Mouse (Mus musculus): Measurements from ENCODE around the gene Pcp4. TPM values are rescaled to one million over a fixed set of nuclear protein-coding genes. Genes with fewer than 3 reads are reported as not detected.

Gene Pcp4
- total and polyA plus RNA-seq, 3 experiments = 2.4 to 3.3 TPM; not detected in 1

Other genes with a start within 250 kb of the Pcp4 start
- gene B3galt5, start 231.8 kb upstream of the Pcp4 start, total RNA-seq (2012; rRNA removed) = 0.04 and 0.13 TPM in 2 replicates
- gene B3galt5, start 231.8 kb upstream of the Pcp4 start, total RNA-seq (2014; rRNA removed) = 0.23 and 0.26 TPM in 2 replicates
- gene B3galt5, start 231.8 kb upstream of the Pcp4 start, polyA plus RNA-seq (2012; ENCODE audit: insufficient read length, low read depth) = 0.57 and 0.87 TPM in 2 replicates
- 0.08 TPM in 1 of 2 replicates, not detected in the other for gene Itgb2l, start 24.0 kb upstream of the Pcp4 start, total RNA-seq (2012; rRNA removed)
- 0.08 and 0.20 TPM in 2 replicates for gene Itgb2l, start 24.0 kb upstream of the Pcp4 start, total RNA-seq (2014; rRNA removed)
- 0.27 and 0.37 TPM in 2 replicates for gene Itgb2l, start 24.0 kb upstream of the Pcp4 start, polyA plus RNA-seq (2012; ENCODE audit: insufficient read length, low read depth)